Comparison of ENCODE assay signal across 9 mouse cellular contexts in the genomic region with DNA sequence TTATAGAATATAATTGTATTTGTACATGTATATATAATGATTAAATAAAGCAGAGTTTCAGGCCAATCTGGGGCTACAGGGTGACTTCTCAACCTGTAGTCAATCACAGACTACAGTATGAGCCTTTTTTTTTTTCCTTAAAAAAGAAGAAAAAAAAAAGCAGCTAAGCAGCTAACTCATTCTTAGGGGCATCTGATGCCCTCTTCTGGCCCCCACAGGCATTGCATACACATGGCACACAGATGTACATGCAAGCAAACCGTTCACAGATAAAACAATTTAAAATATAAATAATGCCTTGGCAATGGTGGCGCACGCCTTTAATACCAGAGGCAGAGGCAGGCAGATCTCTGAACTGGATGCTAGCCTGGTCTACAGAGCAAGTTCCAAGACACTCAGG. TPM values are rescaled to one million over a fixed set of nuclear protein-coding genes. Genes with fewer than 3 reads are reported as not detected.
DNase-seq lines count a peak whose midpoint lies in the region; ATAC-seq and TF ChIP-seq lines count a peak whose summit lies in the region.
"Had no signal": no experiment of that assay in that cellular context is flagged by ENCODE, and none has a peak within 500 bp of the region (broad histone marks: within the 10 kb centered on the region; RNA-seq: fewer than 3 reads in every experiment).

No protein-coding gene starts in this region.

- H3K4me3 ChIP-seq in kidney, postnatal 0 days (replicated peaks; ENCODE audit: low read depth, low read length): no peak overlapping the region
- no peak overlapping the region for H3K4me3 ChIP-seq in lung, adult 2 months (replicated peaks; ENCODE audit: extremely low read depth, low read depth, low read length)
- H3K4me3 ChIP-seq: limb, embryonic 13.5 days had no signal

- peaks cover 60% of the 10 kb centered on the region for H3K36me3 ChIP-seq in kidney, postnatal 0 days (ENCODE audit: insufficient read depth, low read length)

- WGBS in kidney, postnatal 0 days: 77% methylated on average over 3 of the region's 3 CpGs
- WGBS in lung, adult 2 months: 68% methylated on average over 3 of the region's 3 CpGs

- no peaks in the 10 kb centered on the region for H3K4me1 ChIP-seq in kidney, postnatal 0 days (replicated peaks; ENCODE audit: insufficient read depth, low read length)
- no peaks in the 10 kb centered on the region for H3K4me1 ChIP-seq in lung, adult 2 months (ENCODE audit: control insufficient read depth, insufficient read depth, low read length)
- H3K4me1 ChIP-seq: limb, embryonic 13.5 days had no signal

- no peak overlapping the region for H3K9ac ChIP-seq in kidney, postnatal 0 days (ENCODE audit: low read depth, low read length)
- H3K9ac ChIP-seq: limb, embryonic 13.5 days had no signal

- no peak overlapping the region for H3K27ac ChIP-seq in kidney, postnatal 0 days
- H3K27ac ChIP-seq: limb, embryonic 13.5 days had no signal

- TF ChIP-seq CTCF in kidney, postnatal 0 days (IDR thresholded peaks at IDR 0.05; ENCODE audit: low read depth): peak; percentile 68
- peak; percentile 52 for TF ChIP-seq CTCF in lung, adult 2 months (IDR thresholded peaks at IDR 0.05; ENCODE audit: insufficient read depth, low read length)

- H3K9me3 ChIP-seq in kidney, postnatal 0 days (replicated peaks; ENCODE audit: low read length): no peaks in the 10 kb centered on the region
- H3K9me3 ChIP-seq: limb, embryonic 13.5 days had no signal

- no peaks in the 10 kb centered on the region for H3K27me3 ChIP-seq in kidney, postnatal 0 days (ENCODE audit: insufficient read depth, low read length)
- H3K27me3 ChIP-seq: limb, embryonic 13.5 days had no signal

- no peak for TF ChIP-seq POLR2A in lung, adult 2 months (IDR thresholded peaks at IDR 0.05; ENCODE audit: borderline replicate concordance, extremely low read depth, low read depth, low read length)

- peak; percentile 15 to 52 for DNase-seq in adrenal gland, adult 18-20 months (ENCODE audit: low spot score in 2 of 2)
- no peak for DNase-seq in adrenal gland, postnatal 4 days (ENCODE audit: low spot score in 2 of 2)
- peak; percentile 50 for DNase-seq in urinary bladder, postnatal 14 days (ENCODE audit: low spot score)
- DNase-seq in urinary bladder, postnatal 4 days (ENCODE audit: low spot score in 2 of 2): no peak
- DNase-seq in embryo, embryonic 11 days: peak; percentile 36
- DNase-seq in kidney, postnatal 0 days (ENCODE audit: low spot score): peak; percentile 69
- DNase-seq in lung, adult 2 months: peak; percentile 16
- DNase-seq in spleen, postnatal 10 days (ENCODE audit: low spot score in 2 of 2): peak; percentile 34 to 75

- no peak overlapping the region for H3K4me2 ChIP-seq in kidney, postnatal 0 days (ENCODE audit: low read length)
- H3K4me2 ChIP-seq: limb, embryonic 13.5 days had no signal

- ATAC-seq in kidney, postnatal 0 days (replicated peaks; ENCODE audit: low FRiP score, low read depth): no peak

RNA-seq across cellular contexts. Expression of gene Ubap2, which starts 48.6 kb away (rescaled TPM):
- total RNA-seq in adrenal gland, adult 18-20 months (2021): 10 to 100 TPM; 35.4 to 36.2 TPM
- 10 to 100 TPM; 53.6 to 67.0 TPM for total RNA-seq in adrenal gland, postnatal 4 days (2021)
- polyA plus RNA-seq in kidney, postnatal 0 days (2015; fragmentation: Nextera tagmentation; extraction: Ambion mirVana): 37.6 and 44.4 TPM in 2 replicates
- polyA plus RNA-seq in lung, adult 2 months (2012; rRNA removed): 53.1 and 62.2 TPM in 2 replicates

Comparison
In these comparisons a context has a peak if more than half of its experiments do, and no peak if none do; other contexts are left out.
1. DNase-seq: peak in adrenal gland, adult 18-20 months (2 of 2), urinary bladder, postnatal 14 days (single experiment), embryo, embryonic 11 days (single experiment), kidney, postnatal 0 days (single experiment), lung, adult 2 months (single experiment) and spleen, postnatal 10 days (2 of 2); none in adrenal gland, postnatal 4 days (0 of 2) and urinary bladder, postnatal 4 days (0 of 2).